Mouse (Mus musculus): ENCODE measurements at regions not wholly inside any gene's neighbourhood (a gene's known extent, or its start where the extent isn't known, plus 50 kb on each side); places are given as distances from the start of the nearest gene placed in this dataset.
A peak's percentile ranks its signal among the peaks of the same experiment; 100 is the strongest.

- DNase-seq, result no peak
Measured at GRCm38 (mm10) chr6:31650791-31651476, 87.2 kb upstream of the Podxl start.

- no peak for DNase-seq
Measured at GRCm38 (mm10) chr6:31645261-31645660, 81.5 kb upstream of the Podxl start.

DNA sequence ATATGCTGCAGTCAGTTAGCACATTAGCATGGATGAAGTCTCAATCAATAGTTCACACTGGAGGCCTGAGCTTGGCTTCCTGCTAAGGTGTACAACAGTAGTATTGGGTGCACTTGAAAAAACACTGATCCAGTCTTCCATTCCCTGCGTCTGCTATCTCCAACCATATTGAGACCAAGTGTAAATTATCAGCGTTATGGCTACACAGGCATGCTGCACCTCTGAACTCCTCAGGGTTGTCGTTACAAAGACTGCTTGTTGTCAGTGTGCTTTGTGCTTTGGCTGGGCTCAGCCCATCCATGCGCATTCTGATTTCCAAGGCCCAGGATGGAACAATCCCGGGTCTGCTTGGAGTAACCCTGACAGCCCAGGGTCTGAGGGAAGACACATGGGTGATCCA is 80.7 kb upstream of the Podxl start:
- DNase-seq, result no peak

DNA sequence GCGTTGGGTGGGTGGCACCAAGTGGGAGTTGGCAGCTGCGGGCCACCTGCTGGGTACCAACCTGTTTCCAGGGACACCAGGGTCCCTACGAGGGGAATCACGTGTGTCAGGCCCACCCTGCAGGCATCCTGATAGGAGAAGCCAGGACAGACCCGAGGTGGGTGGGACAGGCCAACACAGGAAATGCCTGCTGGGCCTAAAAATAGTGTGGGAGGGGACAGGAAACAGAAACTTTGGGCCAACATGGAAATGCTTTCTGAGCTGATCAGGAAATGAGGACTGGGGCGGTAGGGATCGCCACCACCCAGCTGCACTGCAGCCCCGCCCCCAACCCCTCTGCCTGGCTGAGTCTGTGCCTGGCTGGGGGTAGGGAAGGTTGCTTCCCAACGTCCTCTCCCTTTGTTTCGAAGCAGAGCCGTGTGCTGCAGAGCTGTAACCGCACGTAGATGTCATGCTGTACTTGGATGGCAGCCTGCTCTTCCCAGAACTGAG is 78.7 kb upstream of the Podxl start:
- DNase-seq, result peak; percentile 43

DNA sequence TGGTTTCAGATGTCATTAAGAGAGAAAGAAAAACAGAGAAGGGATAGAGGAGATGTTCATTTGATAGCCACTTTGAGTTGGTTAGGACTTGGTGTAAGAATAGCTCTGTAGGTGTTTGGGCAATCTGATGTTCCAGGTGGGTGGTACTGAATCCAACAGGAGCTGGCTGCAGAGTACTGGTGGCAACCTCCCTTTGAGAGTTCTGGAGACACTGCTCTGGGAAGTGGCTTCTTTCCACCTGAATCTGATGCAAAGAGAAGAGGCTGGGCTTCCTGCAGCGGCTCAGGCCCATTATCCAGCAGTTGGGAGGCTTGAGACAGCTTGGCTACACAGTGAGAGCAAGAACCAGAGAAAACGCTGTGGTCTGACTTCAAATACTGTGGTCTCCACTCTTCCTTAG is 77.0 kb upstream of the Podxl start:
- no peak for DNase-seq

DNA sequence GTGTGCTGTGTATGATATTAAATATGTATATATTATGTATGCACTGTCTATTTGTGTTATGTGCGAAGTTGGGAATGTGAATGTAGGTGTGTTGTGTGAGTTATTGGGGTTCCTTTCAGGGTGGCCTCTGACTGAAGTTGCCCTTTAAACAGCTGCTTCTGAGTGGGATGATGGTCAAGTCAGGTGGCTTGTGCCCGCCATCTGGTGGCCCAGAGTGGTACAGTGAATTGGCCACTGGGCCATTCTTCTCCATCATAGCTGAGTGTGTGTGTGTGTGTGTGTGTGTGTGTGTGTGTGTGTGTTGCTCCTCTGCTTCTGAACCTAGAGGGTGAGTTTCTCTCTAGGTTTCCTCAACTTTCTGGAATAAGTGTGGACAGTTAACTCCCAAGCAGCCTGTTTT is 75.7 kb upstream of the Podxl start:
- peak; percentile 76 for DNase-seq

GRCm38 (mm10) chr6:31638434-31639220 is 74.8 kb upstream of the Podxl start:
- peak; percentile 13 for DNase-seq

- peak; percentile 27 for DNase-seq
Measured at GRCm38 (mm10) chr6:31637371-31638052, 73.7 kb upstream of the Podxl start.

GRCm38 (mm10) chr6:31636954-31637353 is 73.2 kb upstream of the Podxl start:
- no peak for DNase-seq

GRCm38 (mm10) chr6:31632485-31632884 is 68.7 kb upstream of the Podxl start:
- DNase-seq, result no peak

- no peak for DNase-seq
Measured at GRCm38 (mm10) chr6:31630009-31630408, 66.2 kb upstream of the Podxl start.

GRCm38 (mm10) chr6:31627912-31628311 is 64.1 kb upstream of the Podxl start:
- no peak for DNase-seq

GRCm38 (mm10) chr6:31625055-31625454 is 61.3 kb upstream of the Podxl start:
- no peak for DNase-seq

DNA sequence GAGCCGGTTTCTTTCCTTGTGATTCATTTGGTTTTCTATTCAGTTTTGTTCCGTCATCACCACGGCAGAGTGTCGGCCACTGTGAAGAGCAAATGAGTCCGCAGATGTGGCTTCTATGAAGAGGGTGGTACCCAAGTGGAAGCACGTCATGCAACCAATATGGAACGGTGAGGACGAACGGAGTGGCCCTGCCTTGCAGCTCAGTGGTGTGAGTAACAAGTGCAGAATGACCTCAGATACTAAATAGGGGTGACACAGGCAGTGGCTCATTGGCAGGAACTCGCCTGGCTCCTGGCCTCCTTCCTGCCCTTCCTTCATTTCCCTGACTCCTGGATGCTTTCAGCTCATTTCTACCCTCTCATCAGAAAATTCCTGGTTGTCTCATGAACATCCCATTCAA is 60.6 kb upstream of the Podxl start:
- no peak for DNase-seq

DNA sequence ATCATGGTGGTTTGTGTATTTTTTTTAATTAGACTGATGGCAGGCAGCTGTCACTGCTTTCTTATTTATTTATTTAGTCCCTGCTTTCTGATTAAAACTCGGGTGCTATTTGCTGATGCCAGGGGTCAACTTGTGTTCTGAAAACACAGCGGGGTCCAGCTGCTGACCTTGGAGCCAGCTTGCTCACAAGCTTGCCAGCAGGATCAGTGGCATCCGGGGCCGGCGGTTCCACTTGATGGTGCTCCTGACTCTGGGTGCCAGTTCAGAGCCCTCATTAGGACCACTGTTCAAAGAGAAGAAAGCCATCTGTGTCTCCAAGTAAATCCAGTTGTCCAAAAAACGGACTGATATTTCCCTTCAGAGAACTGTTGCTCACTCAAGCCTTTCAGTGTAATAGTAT is 57.2 kb upstream of the Podxl start:
- no peak for DNase-seq

- DNase-seq, result no peak
Measured at GRCm38 (mm10) chr6:31618852-31619251, 55.1 kb upstream of the Podxl start.

DNA sequence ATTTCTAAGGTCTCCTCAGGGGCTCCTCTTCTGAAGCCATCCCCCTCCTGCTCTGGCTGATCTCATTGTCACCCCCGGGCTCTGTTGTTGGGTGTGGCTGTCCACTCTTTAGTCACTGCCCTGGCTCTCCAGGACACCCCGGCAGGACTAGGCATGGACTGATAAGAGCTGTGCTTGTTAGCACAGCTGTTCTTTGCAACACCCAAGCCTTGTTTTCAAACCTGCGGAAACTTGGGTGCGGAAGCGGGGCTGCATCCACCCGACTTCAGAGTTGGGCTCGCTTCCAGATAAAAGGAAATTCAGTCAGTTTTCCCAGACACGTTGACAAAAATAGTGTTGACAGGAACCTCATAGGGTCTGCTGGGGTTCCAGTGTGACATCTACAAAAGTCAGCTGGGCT is 53.6 kb upstream of the Podxl start:
- no peak for DNase-seq

- no peak for DNase-seq
Measured at GRCm38 (mm10) chr6:31615426-31615970, 51.7 kb upstream of the Podxl start.

DNA sequence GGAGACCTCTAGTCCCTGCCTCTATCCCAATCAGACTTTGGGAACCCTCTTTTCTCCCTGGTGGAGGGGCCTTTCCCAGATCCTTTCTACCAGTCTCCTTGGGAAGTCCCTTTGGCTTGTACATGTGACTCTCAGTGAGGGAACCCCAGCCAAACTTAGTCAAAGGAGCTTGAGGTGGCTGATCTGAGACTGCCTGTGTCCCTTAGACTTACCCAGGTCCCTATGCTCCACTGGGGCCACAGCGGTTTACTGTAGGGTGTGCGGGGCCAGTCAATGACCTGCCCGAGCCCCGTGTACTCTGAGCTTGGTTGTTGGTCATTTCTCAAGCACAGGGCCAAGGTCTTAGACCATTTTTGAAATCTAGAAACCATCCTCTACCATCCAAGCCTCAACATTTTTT is 50.8 kb upstream of the Podxl start:
- DNase-seq, result no peak

- no peak for DNase-seq
Measured at GRCm38 (mm10) chr6:31613590-31614319, 50.0 kb upstream of the Podxl start.
